Mouse (Mus musculus): ENCODE results near the gene Fbxo44.
"Not testable (repeated sequence)": the region's sequence is repeated elsewhere in the genome, so short reads cannot be mapped to it uniquely, and the experiment has no call there.

Fbxo44 gene

GRCm38 (mm10) chr4:148160436-148161390 is at the start of gene Fbxo44, which contains the start of gene Fbxo2:
Gene Fbxo44, minus strand, starts transcription at chr4:148160482.
Gene Fbxo2, plus strand, starts transcription at chr4:148160621.
- DNase-seq (ENCODE audit: low read depth, low spot score): no peak

GRCm38 (mm10) chr4:148204873-148205232 is 44.6 kb upstream of the Fbxo44 start:
- DNase-seq (ENCODE audit: low read depth, low spot score): no peak

GRCm38 (mm10) chr4:148204061-148204872 is 44.0 kb upstream of the Fbxo44 start:
- no peak for DNase-seq (ENCODE audit: low read depth, low spot score)

GRCm38 (mm10) chr4:148203557-148203956 is 43.3 kb upstream of the Fbxo44 start:
- no peak for DNase-seq (ENCODE audit: low read depth, low spot score)

- no peak for DNase-seq (ENCODE audit: low read depth, low spot score)
These were observed 38.4 kb upstream of the Fbxo44 start for GRCm38 (mm10) chr4:148198721-148199120.

- DNase-seq (ENCODE audit: low read depth, low spot score): no peak
These were observed 34.1 kb upstream of the Fbxo44 start for GRCm38 (mm10) chr4:148194400-148194799.

- no peak for DNase-seq (ENCODE audit: low read depth, low spot score)
These were observed 32.5 kb upstream of the Fbxo44 start for GRCm38 (mm10) chr4:148192707-148193245.

GRCm38 (mm10) chr4:148188767-148189166 is 28.5 kb upstream of the Fbxo44 start:
- not testable (repeated sequence) for DNase-seq (ENCODE audit: low read depth, low spot score)

- no peak for DNase-seq (ENCODE audit: low read depth, low spot score)
These were observed 25.5 kb upstream of the Fbxo44 start for GRCm38 (mm10) chr4:148185819-148186218.

GRCm38 (mm10) chr4:148184564-148184963 is 24.3 kb upstream of the Fbxo44 start:
- DNase-seq (ENCODE audit: low read depth, low spot score): no peak

- no peak for DNase-seq (ENCODE audit: low read depth, low spot score)
These were observed 22.1 kb upstream of the Fbxo44 start for GRCm38 (mm10) chr4:148182363-148182762.

- DNase-seq (ENCODE audit: low read depth, low spot score): no peak
These were observed 21.2 kb upstream of the Fbxo44 start for GRCm38 (mm10) chr4:148181483-148181882.

- DNase-seq (ENCODE audit: low read depth, low spot score): no peak
These were observed 17.4 kb upstream of the Fbxo44 start for GRCm38 (mm10) chr4:148177716-148178115.

GRCm38 (mm10) chr4:148176603-148177002 is 16.3 kb upstream of the Fbxo44 start:
- DNase-seq (ENCODE audit: low read depth, low spot score): not testable (repeated sequence)

GRCm38 (mm10) chr4:148174495-148174862 is 14.2 kb upstream of the Fbxo44 start:
- no peak for DNase-seq (ENCODE audit: low read depth, low spot score)

GRCm38 (mm10) chr4:148173811-148174494 is 13.7 kb upstream of the Fbxo44 start:
- DNase-seq (ENCODE audit: low read depth, low spot score): no peak

- no peak for DNase-seq (ENCODE audit: low read depth, low spot score)
These were observed 11.0 kb upstream of the Fbxo44 start for GRCm38 (mm10) chr4:148171261-148171660.

- DNase-seq (ENCODE audit: low read depth, low spot score): peak; percentile 39
These were observed 10.6 kb upstream of the Fbxo44 start for GRCm38 (mm10) chr4:148170842-148171241.

- DNase-seq (ENCODE audit: low read depth, low spot score): no peak
These were observed 9.3 kb upstream of the Fbxo44 start for GRCm38 (mm10) chr4:148169586-148169985.

GRCm38 (mm10) chr4:148168287-148168686 is 8.0 kb upstream of the Fbxo44 start:
- DNase-seq (ENCODE audit: low read depth, low spot score): peak; percentile 53

GRCm38 (mm10) chr4:148166986-148167385 is 6.7 kb upstream of the Fbxo44 start:
- DNase-seq (ENCODE audit: low read depth, low spot score): peak; percentile 43
